Mouse (Mus musculus): ENCODE measurements at regions not wholly inside any gene's neighbourhood (a gene's known extent, or its start where the extent isn't known, plus 50 kb on each side); places are given as distances from the start of the nearest gene placed in this dataset.

GRCm38 (mm10) chr17:76081780-76082179 lies 530.0 kb upstream of the Fam98a start:
- Histone ChIP-seq H3K27ac (ENCODE audit: control insufficient read depth, insufficient read depth, low read depth, low read length, poor library complexity) (no peak overlapping the region), H3K4me3 (replicated peaks; ENCODE audit: control insufficient read depth, low read depth, low read length) (no peak overlapping the region), H3K4me1 (ENCODE audit: control insufficient read depth, insufficient read depth, low read length) (no peaks in the 10 kb centered on the region)
- TF ChIP-seq CTCF (IDR thresholded peaks at IDR 0.05; ENCODE audit: control insufficient read depth, insufficient read depth, low read length) (no peak), POLR2A (IDR thresholded peaks at IDR 0.05; ENCODE audit: borderline replicate concordance, control insufficient read depth, low read depth, low read length) (no peak)
- 65% methylated on average over 2 of the region's 2 CpGs for WGBS

GRCm38 (mm10) chr17:76046438-76046837 lies 494.7 kb upstream of the Fam98a start:
- TF ChIP-seq POLR2A (IDR thresholded peaks at IDR 0.05; ENCODE audit: borderline replicate concordance, control insufficient read depth, low read depth, low read length) (no peak), CTCF (IDR thresholded peaks at IDR 0.05; ENCODE audit: control insufficient read depth, insufficient read depth, low read length) (no peak)
- Histone ChIP-seq H3K4me3 (replicated peaks; ENCODE audit: control insufficient read depth, low read depth, low read length) (no peak overlapping the region), H3K27ac (ENCODE audit: control insufficient read depth, insufficient read depth, low read depth, low read length, poor library complexity) (no peak overlapping the region), H3K4me1 (ENCODE audit: control insufficient read depth, insufficient read depth, low read length) (no peaks in the 10 kb centered on the region)
- 94% methylated on average over 1 of the region's 1 CpGs for WGBS

- H3K27ac ChIP-seq (ENCODE audit: control insufficient read depth, insufficient read depth, low read depth, low read length, poor library complexity), result no peak overlapping the region
- no peak overlapping the region for H3K4me3 ChIP-seq (replicated peaks; ENCODE audit: control insufficient read depth, low read depth, low read length)
- whole genome bisulfite sequencing, result 52% methylated on average over 1 of the region's 1 CpGs
- no peaks in the 10 kb centered on the region for H3K4me1 ChIP-seq (ENCODE audit: control insufficient read depth, insufficient read depth, low read length)
- TF ChIP-seq CTCF (IDR thresholded peaks at IDR 0.05; ENCODE audit: control insufficient read depth, insufficient read depth, low read length) (no peak), POLR2A (IDR thresholded peaks at IDR 0.05; ENCODE audit: borderline replicate concordance, control insufficient read depth, low read depth, low read length) (no peak)
Measured at GRCm38 (mm10) chr17:76032710-76033109, 481.0 kb upstream of the Fam98a start.

- Histone ChIP-seq H3K4me3 (replicated peaks; ENCODE audit: control insufficient read depth, low read depth, low read length) (no peak overlapping the region), H3K27ac (ENCODE audit: control insufficient read depth, insufficient read depth, low read depth, low read length, poor library complexity) (no peak overlapping the region), H3K4me1 (ENCODE audit: control insufficient read depth, insufficient read depth, low read length) (no peaks in the 10 kb centered on the region)
- TF ChIP-seq CTCF (IDR thresholded peaks at IDR 0.05; ENCODE audit: control insufficient read depth, insufficient read depth, low read length) (no peak), POLR2A (IDR thresholded peaks at IDR 0.05; ENCODE audit: borderline replicate concordance, control insufficient read depth, low read depth, low read length) (no peak)
- WGBS, result 67% methylated on average over 1 of the region's 1 CpGs
Measured at GRCm38 (mm10) chr17:76008011-76008410, 456.3 kb upstream of the Fam98a start.

- Histone ChIP-seq H3K4me3 (replicated peaks; ENCODE audit: control insufficient read depth, low read depth, low read length) (no peak overlapping the region), H3K4me1 (ENCODE audit: control insufficient read depth, insufficient read depth, low read length) (no peaks in the 10 kb centered on the region), H3K27ac (ENCODE audit: control insufficient read depth, insufficient read depth, low read depth, low read length, poor library complexity) (no peak overlapping the region)
- no peak for TF ChIP-seq CTCF (IDR thresholded peaks at IDR 0.05; ENCODE audit: control insufficient read depth, insufficient read depth, low read length)
- no peak for TF ChIP-seq POLR2A (IDR thresholded peaks at IDR 0.05; ENCODE audit: borderline replicate concordance, control insufficient read depth, low read depth, low read length)
Measured at GRCm38 (mm10) chr17:76002836-76003235, 451.1 kb upstream of the Fam98a start.

- TF ChIP-seq POLR2A (IDR thresholded peaks at IDR 0.05; ENCODE audit: borderline replicate concordance, control insufficient read depth, low read depth, low read length) (no peak), CTCF (IDR thresholded peaks at IDR 0.05; ENCODE audit: control insufficient read depth, insufficient read depth, low read length) (no peak)
- no peak overlapping the region for H3K27ac ChIP-seq (ENCODE audit: control insufficient read depth, insufficient read depth, low read depth, low read length, poor library complexity)
- no peak overlapping the region for H3K4me3 ChIP-seq (replicated peaks; ENCODE audit: control insufficient read depth, low read depth, low read length)
- WGBS, result 65% methylated on average over 2 of the region's 2 CpGs
- no peaks in the 10 kb centered on the region for H3K4me1 ChIP-seq (ENCODE audit: control insufficient read depth, insufficient read depth, low read length)
Measured at GRCm38 (mm10) chr17:75961371-75961770, 409.6 kb upstream of the Fam98a start.

- Histone ChIP-seq H3K4me3 (replicated peaks; ENCODE audit: control insufficient read depth, low read depth, low read length) (no peak overlapping the region), H3K27ac (ENCODE audit: control insufficient read depth, insufficient read depth, low read depth, low read length, poor library complexity) (no peak overlapping the region), H3K4me1 (ENCODE audit: control insufficient read depth, insufficient read depth, low read length) (no peaks in the 10 kb centered on the region)
- WGBS, result 66% methylated on average over 6 of the region's 6 CpGs
- TF ChIP-seq CTCF (IDR thresholded peaks at IDR 0.05; ENCODE audit: control insufficient read depth, insufficient read depth, low read length) (no peak), POLR2A (IDR thresholded peaks at IDR 0.05; ENCODE audit: borderline replicate concordance, control insufficient read depth, low read depth, low read length) (no peak)
Measured at GRCm38 (mm10) chr17:75936686-75937380, 385.1 kb upstream of the Fam98a start.

- TF ChIP-seq CTCF (IDR thresholded peaks at IDR 0.05; ENCODE audit: control insufficient read depth, insufficient read depth, low read length), result no peak
- no peak overlapping the region for H3K27ac ChIP-seq (ENCODE audit: control insufficient read depth, insufficient read depth, low read depth, low read length, poor library complexity)
- H3K4me3 ChIP-seq (replicated peaks; ENCODE audit: control insufficient read depth, low read depth, low read length), result no peak overlapping the region
- no peaks in the 10 kb centered on the region for H3K4me1 ChIP-seq (ENCODE audit: control insufficient read depth, insufficient read depth, low read length)
- 73% methylated on average over 1 of the region's 1 CpGs for WGBS
Measured at GRCm38 (mm10) chr17:75931022-75931421, 379.3 kb upstream of the Fam98a start.

GRCm38 (mm10) chr17:75920240-75920639 lies 368.5 kb upstream of the Fam98a start:
- no peak for TF ChIP-seq POLR2A (IDR thresholded peaks at IDR 0.05; ENCODE audit: borderline replicate concordance, control insufficient read depth, low read depth, low read length)
- TF ChIP-seq CTCF (IDR thresholded peaks at IDR 0.05; ENCODE audit: control insufficient read depth, insufficient read depth, low read length), result no peak
- 71% methylated on average over 2 of the region's 2 CpGs for WGBS
- no peaks in the 10 kb centered on the region for H3K4me1 ChIP-seq (ENCODE audit: control insufficient read depth, insufficient read depth, low read length)
- no peak overlapping the region for H3K4me3 ChIP-seq (replicated peaks; ENCODE audit: control insufficient read depth, low read depth, low read length)
- no peak overlapping the region for H3K27ac ChIP-seq (ENCODE audit: control insufficient read depth, insufficient read depth, low read depth, low read length, poor library complexity)

All from bone marrow, adult 2 months (tissue).